Mouse (Mus musculus): ENCODE measurements around the gene Pin1.

Gene Pin1

DNA sequence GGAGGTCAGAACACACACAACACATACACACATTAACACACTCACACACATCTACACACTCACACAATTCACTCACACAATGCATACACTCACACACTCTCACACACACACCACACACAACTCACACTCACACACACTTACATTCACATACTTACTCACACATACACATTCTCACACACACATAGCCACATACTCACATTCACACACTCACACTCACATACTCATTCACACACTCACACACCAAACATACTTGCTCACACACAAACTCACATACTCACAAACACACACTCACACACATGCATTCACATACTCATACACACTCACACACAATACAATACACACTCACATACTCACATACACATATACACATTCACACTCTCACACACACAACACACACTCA is 53.5 kb downstream of the Pin1 start:
- DNase-seq (ENCODE audit: low read depth) = no peak

DNA sequence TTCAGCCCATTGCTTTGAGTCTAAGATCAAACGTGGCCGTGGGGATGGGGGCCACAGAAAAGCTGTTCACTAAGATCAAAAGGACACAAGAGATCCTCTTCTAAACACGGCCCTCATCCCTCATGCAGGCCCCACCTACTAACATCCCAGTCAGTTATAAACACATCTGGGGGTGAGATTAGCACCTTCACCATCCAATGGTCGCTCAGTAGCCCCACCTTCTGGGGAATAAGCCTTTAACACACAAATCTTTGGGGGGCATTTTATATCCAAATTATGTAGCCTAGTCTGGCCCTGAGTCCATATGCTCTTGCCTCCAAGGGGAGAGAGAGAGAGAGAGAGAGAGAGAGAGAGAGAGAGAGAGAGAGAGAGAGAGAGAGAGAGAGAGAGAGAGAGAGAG is 54.1 kb downstream of the Pin1 start:
- DNase-seq (ENCODE audit: low read depth) = peak; percentile 18

GRCm38 (mm10) chr9:20710471-20710870 is 58.6 kb downstream of the Pin1 start:
- no peak for DNase-seq (ENCODE audit: low read depth)

DNA sequence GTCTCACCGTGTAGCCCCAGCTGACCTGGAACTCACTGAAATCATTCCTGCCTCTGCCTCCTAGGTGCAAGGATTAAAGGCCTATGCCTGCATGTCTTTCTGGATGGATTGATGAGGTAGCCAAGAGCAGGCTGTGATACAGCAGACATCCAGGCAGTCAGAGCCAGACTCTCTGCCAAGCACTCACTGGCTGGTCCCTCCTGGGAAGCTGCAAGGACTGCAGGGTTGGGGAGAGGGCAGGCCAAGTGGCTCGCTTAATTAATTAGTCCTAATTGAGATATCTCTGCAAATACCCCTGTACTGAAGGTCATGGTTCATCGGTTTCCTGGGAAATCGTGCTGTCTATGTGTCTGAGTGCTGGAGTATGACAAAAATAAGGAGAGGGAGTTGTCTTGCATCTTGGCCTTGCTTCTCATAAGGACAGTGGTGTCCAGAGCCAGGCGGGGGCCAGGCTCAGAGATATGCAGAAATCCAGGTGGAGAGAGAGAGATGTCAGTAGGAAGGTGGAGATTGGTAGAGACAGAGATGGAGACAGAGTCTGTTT is 61.1 kb downstream of the Pin1 start:
- no peak for DNase-seq (ENCODE audit: low read depth)

DNA sequence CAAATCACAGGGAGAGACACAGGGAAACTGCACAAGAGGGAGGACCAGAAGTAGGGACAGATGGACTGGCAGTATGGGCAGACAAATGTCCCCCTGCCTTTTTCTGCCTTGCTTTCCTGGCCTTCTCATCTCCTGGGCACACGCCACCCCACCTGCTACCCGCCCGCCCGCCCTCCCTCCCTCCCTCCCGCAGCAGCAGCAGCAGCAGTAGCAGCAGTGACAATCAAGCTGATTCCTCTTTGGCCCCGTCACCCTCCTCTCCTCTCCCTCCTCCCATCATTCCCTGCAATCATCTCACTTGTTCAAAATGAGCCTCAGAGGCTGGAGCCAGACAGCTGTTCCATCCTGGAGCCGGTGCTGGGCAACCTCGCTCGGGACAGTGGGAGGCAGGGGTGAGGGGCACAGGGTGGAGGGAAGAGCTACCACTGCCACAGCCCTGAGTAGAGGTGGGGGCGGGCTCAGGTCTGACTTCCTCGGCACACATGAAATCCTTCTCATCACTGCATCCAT is 61.6 kb downstream of the Pin1 start:
- no peak for DNase-seq (ENCODE audit: low read depth)

GRCm38 (mm10) chr9:20715332-20715731 is 63.4 kb downstream of the Pin1 start:
- DNase-seq (ENCODE audit: low read depth) = peak; percentile 25
